Mouse (Mus musculus) limb, embryonic 10.5 days (tissue): Measurements from ENCODE around the gene Vps51. TPM values are rescaled to one million over a fixed set of nuclear protein-coding genes. Genes with fewer than 3 reads are reported as not detected.
A peak's percentile ranks its signal among the peaks of the same experiment; 100 is the strongest.

Source experiments
- DNase-seq: peaks from one replicate; pipeline ENCODE4 v3.0.0-alpha.2; 2017; ENCODE audit warnings: low spot score
- H3K27ac ChIP-seq: fragments of 300-500 bp; sonication (generic); 2 replicates; pipeline ENCODE4 v1.5.1; 2016; ENCODE audit warnings: mild to moderate bottlenecking
- H3K27me3 ChIP-seq: fragments of 300-500 bp; sonication (generic); 2 replicates; pipeline ENCODE4 v1.6.1; 2016; ENCODE audit warnings: low read depth, mild to moderate bottlenecking; ENCODE audit not compliant: poor library complexity, severe bottlenecking
- H3K36me3 ChIP-seq: fragments of 300-500 bp; sonication (generic); 2 replicates; pipeline ENCODE4 v1.6.1; 2016; ENCODE audit warnings: mild to moderate bottlenecking, moderate library complexity
- H3K4me1 ChIP-seq: fragments of 300-500 bp; sonication (generic); 2 replicates; pipeline ENCODE4 v1.6.1; 2016
- H3K4me3 ChIP-seq: fragments of 300-500 bp; sonication (generic); 2 replicates; pipeline ENCODE4 v1.5.1; 2016; ENCODE audit warnings: mild to moderate bottlenecking, moderate library complexity
- H3K9me3 ChIP-seq: fragments of 300-500 bp; sonication (generic); replicated peaks from 2 replicates; pipeline ENCODE4 v1.6.1; 2016; ENCODE audit warnings: mild to moderate bottlenecking
- WGBS: fragments of 180-500 bp; shearing (Covaris S2); methylation state at CpG from one replicate; pipeline ENCODE4 v1.1.7; 2016; 5-methylcytosine and 5-hydroxymethylcytosine counted together
- polyA plus RNA-seq: library from polyadenylated mRNA; unstranded; fragments of >200 nt; fragmentation: Nextera tagmentation; extraction: Ambion mirVana; gene quantifications from 2 replicates; pipeline ENCODE4 v1.2.1, GENCODE M21; 2016

Gene Vps51
- polyA plus RNA-seq, 1 experiment from 2014 or later: 75.7 TPM

DNA sequence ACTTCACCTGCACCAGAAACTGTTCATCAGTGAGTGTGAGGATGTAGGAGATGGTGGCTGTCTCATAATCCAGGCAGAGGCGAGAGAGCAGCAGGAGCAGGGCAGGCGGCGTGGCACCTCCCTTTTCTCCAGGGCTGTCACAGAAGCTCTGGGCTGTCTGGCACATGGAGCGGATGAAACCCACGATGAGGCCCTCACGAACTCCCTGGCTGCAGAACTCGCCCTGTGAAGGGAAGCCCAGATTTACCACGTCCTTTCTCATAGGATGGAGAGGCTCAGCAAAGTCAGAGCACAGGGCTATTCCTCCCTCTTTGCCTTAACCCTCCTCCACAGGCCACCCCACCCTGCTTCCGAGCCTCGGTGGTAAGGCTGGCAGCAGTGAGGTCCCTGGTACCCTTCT lies 7.2 kb downstream of the Vps51 start:
- Histone ChIP-seq H3K9me3 (no peaks in the 10 kb centered on the region), H3K4me3 (no peak overlapping the region), H3K4me1 (peaks cover 28% of the 10 kb centered on the region), H3K36me3 (peaks cover 58% of the 10 kb centered on the region), H3K27ac (no peak overlapping the region), H3K27me3 (no peaks in the 10 kb centered on the region)
- 88% methylated on average over 10 of the region's 10 CpGs for WGBS
- no peak for DNase-seq

DNA sequence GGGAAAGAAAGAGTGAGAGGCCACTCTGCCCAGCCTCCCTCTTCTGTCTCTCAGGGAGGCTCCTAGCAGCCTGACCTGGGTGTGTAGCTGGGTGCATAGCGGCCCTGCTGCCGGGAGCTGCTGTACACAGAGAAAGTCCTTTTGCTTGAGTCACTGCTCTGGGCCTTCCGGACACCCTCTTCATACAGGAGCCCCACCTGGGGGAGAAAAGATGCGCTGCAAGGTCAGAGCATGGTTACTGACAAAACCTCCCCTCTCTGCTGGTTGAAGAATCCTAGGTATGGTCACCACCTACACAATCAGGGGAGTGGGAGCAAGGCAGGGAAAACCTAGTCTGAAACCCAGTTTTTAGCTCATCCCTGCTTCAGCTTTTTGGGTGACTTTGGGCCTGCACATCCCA lies 8.1 kb downstream of the Vps51 start:
- no peaks in the 10 kb centered on the region for H3K9me3 ChIP-seq
- DNase-seq: no peak
- H3K4me1 ChIP-seq: peaks cover 28% of the 10 kb centered on the region
- H3K36me3 ChIP-seq: peaks cover 51% of the 10 kb centered on the region
- peak overlapping the region; percentile 69; the same call in 1 of the 2 replicates for H3K4me3 ChIP-seq
- no peaks in the 10 kb centered on the region for H3K27me3 ChIP-seq
- 86% methylated on average over 4 of the region's 4 CpGs for WGBS
- H3K27ac ChIP-seq: no peak overlapping the region

DNA sequence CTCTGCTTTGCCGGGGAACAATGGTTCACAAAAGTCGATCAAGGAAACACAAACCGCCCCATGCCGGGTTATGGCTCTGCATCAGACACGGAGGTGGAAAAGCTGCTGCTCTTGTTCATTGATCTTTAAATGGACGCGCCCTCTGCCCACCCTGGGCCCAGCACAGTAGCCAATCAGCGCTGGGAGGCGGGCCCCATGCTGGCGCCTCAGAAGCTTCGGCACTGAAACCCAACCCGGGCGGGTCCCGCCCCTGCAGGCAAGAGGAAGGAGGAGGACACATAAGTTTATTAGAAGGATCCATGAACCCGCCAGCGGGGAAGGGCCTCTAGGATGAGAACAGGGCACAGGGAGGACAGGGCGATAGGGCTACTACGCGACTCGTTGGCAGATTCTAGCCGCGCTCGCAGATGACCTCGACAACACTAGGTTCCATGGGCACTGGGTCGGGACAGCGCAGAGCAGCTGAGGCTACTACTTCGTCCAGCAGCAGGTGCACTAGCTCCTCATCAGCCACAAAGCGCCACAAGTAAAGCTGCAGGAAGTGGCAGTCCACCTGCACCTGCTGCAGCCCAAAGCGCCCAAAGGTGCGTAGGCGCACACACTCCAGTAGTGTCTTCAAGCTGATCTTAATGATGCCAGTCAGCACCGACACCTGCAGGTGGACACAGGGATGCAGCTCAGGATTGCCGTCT lies 9.2 kb downstream of the Vps51 start, which contains the start of gene Tm7sf2:
TSS of gene Tm7sf2 (minus strand) at position 650 of the 692 bp plus-strand sequence.
- Histone ChIP-seq H3K36me3 (peaks cover 49% of the 10 kb centered on the region), H3K27me3 (no peaks in the 10 kb centered on the region), H3K9me3 (no peaks in the 10 kb centered on the region), H3K27ac (peak within 1 kb of the TSS; percentile 85), H3K4me1 (peaks cover 32% of the 10 kb centered on the region), H3K4me3 (peak within 1 kb of the TSS; percentile 69)
- 10% methylated on average over 33 of the region's 33 CpGs for WGBS
- DNase-seq: peak; percentile 92

DNA sequence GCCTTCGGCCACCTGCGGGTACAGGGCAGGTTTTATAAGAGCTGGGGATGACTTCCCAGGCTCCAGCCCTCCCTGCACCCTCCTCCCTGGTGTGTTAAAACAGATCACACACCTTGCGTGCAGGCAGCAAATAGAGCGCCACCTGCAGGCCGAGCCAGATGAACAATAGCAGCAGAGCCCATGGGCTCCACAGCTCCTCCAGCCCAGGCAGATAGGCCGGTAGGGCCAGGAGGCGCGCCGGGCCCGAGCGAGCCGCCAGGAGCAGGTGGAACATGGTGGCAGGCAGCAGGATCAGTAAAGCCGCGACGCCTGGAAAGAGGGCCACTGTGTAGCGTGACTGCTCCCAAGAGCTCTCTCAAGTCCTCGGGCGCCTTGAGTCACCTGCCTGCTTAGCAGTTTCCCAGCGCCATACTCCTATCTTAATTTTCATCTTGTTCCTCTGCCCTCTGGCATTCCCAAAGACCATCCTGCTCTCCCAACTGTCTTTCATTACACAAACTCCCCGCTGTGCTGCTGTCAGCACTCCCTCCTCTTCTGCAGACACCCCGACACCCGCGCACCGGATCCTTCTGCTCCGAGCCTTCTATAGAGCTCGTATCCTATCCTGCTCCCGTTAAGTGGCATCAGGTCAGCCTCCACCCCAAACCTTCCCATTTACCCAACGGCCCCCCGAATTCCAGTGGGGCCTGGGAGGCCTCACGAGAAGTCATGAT lies 9.9 kb downstream of the Vps51 start:
- peaks cover 48% of the 10 kb centered on the region for H3K36me3 ChIP-seq
- peak overlapping the region; percentile 85 for H3K27ac ChIP-seq
- peak; percentile 92 for DNase-seq
- peaks cover 39% of the 10 kb centered on the region for H3K4me1 ChIP-seq
- WGBS: under 1% methylated on average over 30 of the region's 30 CpGs
- no peaks in the 10 kb centered on the region for H3K9me3 ChIP-seq
- peak overlapping the region; percentile 69 for H3K4me3 ChIP-seq
- H3K27me3 ChIP-seq: no peaks in the 10 kb centered on the region

DNA sequence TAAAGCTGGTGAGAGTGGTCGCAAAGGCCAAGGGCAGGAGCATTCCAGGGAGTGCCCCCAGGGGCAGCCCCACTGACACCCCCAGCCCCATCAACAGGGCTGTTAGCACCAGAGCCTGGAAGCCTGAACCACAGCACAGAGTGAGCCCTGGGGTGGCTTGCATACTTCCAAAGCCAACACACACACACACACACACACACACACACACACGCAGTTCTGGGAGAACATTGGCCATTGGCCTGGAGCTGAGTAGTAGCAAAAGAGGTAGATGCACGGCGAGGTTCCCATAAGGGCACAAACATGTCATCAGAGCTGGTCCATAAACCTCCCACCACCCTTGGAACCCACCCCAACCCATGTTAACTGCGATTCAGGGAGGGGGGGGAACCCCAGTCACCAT lies 10.5 kb downstream of the Vps51 start:
- peak overlapping the region; percentile 85 for H3K27ac ChIP-seq
- peaks cover 47% of the 10 kb centered on the region for H3K36me3 ChIP-seq
- no peaks in the 10 kb centered on the region for H3K9me3 ChIP-seq
- no peaks in the 10 kb centered on the region for H3K27me3 ChIP-seq
- 41% methylated on average over 5 of the region's 5 CpGs for WGBS
- peak overlapping the region; percentile 69 for H3K4me3 ChIP-seq
- no peak for DNase-seq
- peaks cover 45% of the 10 kb centered on the region for H3K4me1 ChIP-seq

DNA sequence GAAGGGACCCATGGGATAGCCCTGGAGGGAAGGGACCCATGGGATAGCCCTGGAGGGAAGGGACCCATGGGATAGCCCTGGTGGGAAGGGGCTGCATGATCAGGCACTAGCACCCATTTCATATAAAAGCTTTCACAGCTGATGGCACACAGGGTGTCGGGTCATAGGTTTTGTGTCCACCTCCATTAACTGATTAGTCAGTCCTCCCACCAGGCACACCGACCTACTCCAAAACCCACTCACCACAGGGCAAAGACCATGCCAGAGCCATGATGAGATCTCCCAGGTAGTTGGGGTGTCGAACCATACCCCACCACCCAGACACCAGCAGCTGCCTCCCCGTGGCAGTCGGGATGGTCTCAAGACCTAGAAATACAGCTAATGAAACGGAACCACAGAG lies 13.9 kb downstream of the Vps51 start:
- H3K4me1 ChIP-seq: peaks cover 54% of the 10 kb centered on the region
- 97% methylated on average over 6 of the region's 6 CpGs for WGBS

DNA sequence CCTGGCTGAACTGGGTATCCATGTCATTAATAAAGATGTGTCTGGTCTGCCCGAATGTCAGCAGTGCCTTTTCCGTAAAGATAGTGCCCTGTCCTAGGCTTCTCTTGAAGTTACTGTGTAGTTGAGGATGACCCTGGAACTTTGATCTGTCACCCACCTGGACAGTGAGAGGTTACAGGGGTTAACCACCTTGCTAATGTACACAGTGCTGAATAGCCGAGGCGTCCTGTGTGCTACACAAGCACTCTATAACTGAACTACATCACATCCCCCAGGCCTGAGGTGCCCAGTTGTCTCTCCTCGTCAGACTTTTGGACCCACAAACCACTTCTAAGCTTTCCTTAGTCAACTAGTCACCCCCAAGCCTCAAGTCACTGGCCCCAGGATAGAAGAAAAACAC lies 14.6 kb downstream of the Vps51 start:
- H3K4me3 ChIP-seq: peak overlapping the region; percentile 88
- 76% methylated on average over 5 of the region's 5 CpGs for WGBS
- no peak for DNase-seq
- H3K4me1 ChIP-seq: peaks cover 47% of the 10 kb centered on the region
- peak overlapping the region; percentile 94 for H3K27ac ChIP-seq
- no peaks in the 10 kb centered on the region for H3K9me3 ChIP-seq
- H3K27me3 ChIP-seq: no peaks in the 10 kb centered on the region
- H3K36me3 ChIP-seq: peaks cover 34% of the 10 kb centered on the region

More for the DNA sequence above, 13.9 kb downstream of the Vps51 start:
- H3K36me3 ChIP-seq: peaks cover 34% of the 10 kb centered on the region
- peak overlapping the region; percentile 88 for H3K4me3 ChIP-seq
- no peaks in the 10 kb centered on the region for H3K9me3 ChIP-seq
- no peak for DNase-seq
- H3K27ac ChIP-seq: no peak overlapping the region
- H3K27me3 ChIP-seq: no peaks in the 10 kb centered on the region

DNA sequence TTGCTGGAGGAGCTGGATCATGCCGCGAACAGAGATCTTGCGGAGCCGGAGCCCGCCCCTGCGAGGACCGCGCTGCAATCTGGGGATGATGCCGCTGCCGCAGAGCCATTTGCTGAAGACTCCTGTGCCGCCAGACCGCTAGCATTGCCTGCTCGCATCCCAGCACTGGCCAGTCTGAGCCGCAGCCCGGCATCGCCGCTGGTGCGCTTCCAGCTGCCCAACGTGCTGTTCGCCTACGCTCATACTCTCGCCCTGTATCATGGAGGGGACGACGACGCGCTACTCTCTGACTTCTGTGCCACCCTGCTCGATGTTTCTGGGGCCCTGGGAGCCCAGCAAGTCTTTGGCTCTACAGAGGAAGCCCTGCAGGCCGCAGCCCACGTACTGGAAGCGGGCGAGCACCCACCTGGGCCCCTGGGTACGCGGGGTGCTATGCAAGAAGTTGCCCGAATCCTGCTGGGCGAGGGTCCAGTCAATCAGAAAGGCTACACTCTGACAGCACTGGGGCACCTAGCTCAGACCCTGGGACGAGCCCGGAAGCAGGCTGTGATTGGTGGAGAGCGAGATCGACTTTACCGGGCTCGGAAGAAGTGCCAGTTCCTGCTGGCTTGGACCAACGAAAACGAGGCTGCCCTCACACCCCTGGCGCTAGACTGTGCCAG lies 15.3 kb downstream of the Vps51 start:
- H3K4me1 ChIP-seq: peaks cover 43% of the 10 kb centered on the region
- no peaks in the 10 kb centered on the region for H3K27me3 ChIP-seq
- peak; percentile 58 for DNase-seq
- H3K4me3 ChIP-seq: peak overlapping the region; percentile 88
- 2% methylated on average over 44 of the region's 44 CpGs for WGBS
- H3K36me3 ChIP-seq: peaks cover 34% of the 10 kb centered on the region
- no peaks in the 10 kb centered on the region for H3K9me3 ChIP-seq
- H3K27ac ChIP-seq: peak overlapping the region; percentile 94

DNA sequence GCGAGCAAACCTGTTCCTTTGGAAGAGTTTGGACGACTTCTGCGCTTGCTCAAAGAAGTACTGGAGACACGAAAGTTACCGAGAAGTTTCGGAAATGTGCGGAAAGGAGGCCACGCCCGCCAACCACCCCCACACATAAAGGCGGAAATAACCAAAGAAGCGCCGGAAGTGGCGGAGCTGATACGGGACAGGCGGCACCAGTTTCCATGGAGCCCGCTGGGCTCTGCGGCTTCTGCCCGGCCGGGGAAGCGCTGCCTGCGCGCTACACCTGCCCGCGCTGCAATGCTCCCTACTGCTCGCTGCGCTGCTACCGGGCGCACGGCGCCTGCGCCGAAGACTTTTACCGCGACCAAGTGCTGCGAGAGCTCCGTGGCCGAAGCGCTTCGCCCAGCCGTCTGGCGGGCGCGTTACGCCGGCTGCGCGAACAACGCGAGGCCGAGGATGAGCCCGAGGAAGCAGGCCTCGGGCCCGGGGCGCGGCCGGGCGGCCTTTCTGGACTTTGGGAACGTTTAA lies 16.0 kb downstream of the Vps51 start, which contains the start of gene Znhit2:
TSS of gene Znhit2 (plus strand) at position 172 of the 513 bp plus-strand sequence.
- peak within 1 kb of the TSS; percentile 88 for H3K4me3 ChIP-seq
- H3K9me3 ChIP-seq: no peaks in the 10 kb centered on the region
- peaks cover 36% of the 10 kb centered on the region for H3K36me3 ChIP-seq
- peak within 1 kb of the TSS; percentile 94 for H3K27ac ChIP-seq
- no peaks in the 10 kb centered on the region for H3K27me3 ChIP-seq
- peaks cover 43% of the 10 kb centered on the region for H3K4me1 ChIP-seq
- peak; percentile 91 for DNase-seq
- WGBS: under 1% methylated on average over 58 of the region's 58 CpGs

DNA sequence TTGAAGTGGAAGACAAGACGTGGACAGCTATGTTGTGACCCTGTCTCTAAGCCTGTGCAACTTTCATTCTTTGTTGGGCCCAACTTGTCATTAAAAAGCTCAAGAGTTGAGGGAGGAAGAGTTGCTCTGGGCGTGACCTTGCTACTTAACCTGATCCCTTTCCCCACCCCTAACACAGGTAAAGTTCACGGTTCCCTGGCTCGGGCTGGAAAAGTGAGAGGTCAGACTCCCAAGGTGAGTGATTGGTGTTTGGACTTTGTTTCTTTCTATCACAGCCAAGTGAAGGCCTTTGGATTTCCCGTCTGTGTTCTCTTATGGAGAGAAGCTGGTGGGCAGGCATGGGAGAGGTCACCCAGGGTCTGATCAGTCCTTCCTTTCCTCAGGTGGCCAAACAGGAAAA lies 18.1 kb downstream of the Vps51 start:
- no peaks in the 10 kb centered on the region for H3K27me3 ChIP-seq
- H3K4me3 ChIP-seq: peak overlapping the region; percentile 87
- no peak overlapping the region for H3K27ac ChIP-seq
- H3K9me3 ChIP-seq: no peaks in the 10 kb centered on the region
- peaks cover 54% of the 10 kb centered on the region for H3K36me3 ChIP-seq
- no peak for DNase-seq
- peaks cover 41% of the 10 kb centered on the region for H3K4me1 ChIP-seq
- 87% methylated on average over 5 of the region's 5 CpGs for WGBS

DNA sequence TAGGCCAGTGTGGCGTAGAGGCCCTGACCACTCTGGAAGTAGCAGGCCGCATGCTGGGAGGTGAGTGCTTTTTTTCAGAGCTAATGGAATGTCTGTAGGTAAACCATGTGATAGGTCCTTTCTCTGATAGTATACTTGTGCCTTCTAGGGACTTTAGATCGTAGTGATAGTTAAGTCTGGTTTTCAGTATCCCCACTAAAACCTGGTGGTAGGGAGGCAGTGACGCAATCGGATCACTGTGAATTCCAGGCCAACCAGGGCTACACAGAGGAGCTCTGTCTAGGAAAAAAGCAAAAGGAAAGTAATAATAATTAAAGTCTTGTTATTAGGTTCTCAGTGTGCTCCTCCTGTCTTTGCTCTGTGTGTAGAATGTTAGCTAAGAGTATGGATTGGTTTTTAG lies 18.5 kb downstream of the Vps51 start:
- Histone ChIP-seq H3K4me3 (peak overlapping the region; percentile 87), H3K9me3 (no peaks in the 10 kb centered on the region), H3K27me3 (no peaks in the 10 kb centered on the region), H3K27ac (peak overlapping the region; percentile 94), H3K36me3 (peaks cover 54% of the 10 kb centered on the region), H3K4me1 (peaks cover 41% of the 10 kb centered on the region)
- WGBS: 38% methylated on average over 5 of the region's 5 CpGs
- DNase-seq: no peak

DNA sequence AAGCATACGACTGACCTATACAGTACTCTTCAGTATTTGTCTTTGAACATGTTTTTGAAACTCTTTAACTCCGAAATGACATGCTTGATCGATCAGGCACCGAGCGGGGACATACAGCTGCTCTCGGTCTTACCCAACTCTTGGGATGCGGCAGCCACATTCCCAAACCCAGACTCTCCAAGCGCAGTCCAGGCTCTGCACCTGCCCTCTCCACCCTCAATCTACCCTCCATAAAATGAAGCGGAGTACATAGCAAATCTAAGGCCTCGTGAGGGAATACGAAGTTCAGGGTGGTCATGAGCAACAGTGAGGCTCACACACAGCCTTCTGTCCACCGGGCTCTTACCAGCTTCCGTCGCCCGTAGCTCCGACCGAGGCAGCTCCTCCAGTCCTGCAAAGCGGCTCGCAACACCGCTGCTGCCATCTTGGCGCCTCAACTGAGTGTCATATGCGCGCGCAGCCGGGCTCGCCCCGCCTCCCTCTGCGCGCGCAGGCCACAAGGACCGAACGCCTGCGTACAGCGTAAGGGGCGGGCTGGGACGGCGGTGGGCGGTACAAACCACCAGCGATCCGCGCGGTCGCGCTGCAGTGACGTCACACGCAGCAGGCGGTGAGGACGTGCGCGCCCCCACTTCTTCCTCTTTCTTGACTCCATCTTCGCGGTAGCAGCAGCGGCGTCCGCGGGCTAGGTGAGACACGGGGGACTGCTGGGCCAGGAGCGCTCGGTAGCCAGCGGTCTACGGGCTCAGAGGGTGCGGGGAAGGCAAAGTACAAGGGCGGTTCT lies 19.5 kb downstream of the Vps51 start, which contains the start of the genes Mrpl49 and Fau:
TSS of gene Mrpl49 (minus strand) at position 473 of the 784 bp plus-strand sequence.
TSS of gene Fau (plus strand) at position 532 of the 784 bp plus-strand sequence.
- H3K36me3 ChIP-seq: peaks cover 56% of the 10 kb centered on the region

More for the DNA sequence above, 19.5 kb downstream of the Vps51 start, which contains the start of the genes Mrpl49 and Fau:
- H3K4me3 ChIP-seq: peak within 1 kb of the TSS; percentile 87
- H3K27ac ChIP-seq: peak within 1 kb of the TSS; percentile 94
- peaks cover 33% of the 10 kb centered on the region for H3K4me1 ChIP-seq
- H3K27me3 ChIP-seq: no peaks in the 10 kb centered on the region
- H3K9me3 ChIP-seq: no peaks in the 10 kb centered on the region
- DNase-seq: peak; percentile 100
- WGBS: under 1% methylated on average over 63 of the region's 63 CpGs
